Mouse (Mus musculus) brain, embryonic 14.5 days (tissue): ENCODE data around the gene Pfkm.

Experiments used
- CTCF ChIP-seq: fragments of 200-500 bp; IDR thresholded peaks from 2 replicates; pipeline ENCODE4 v1.5.1; 2012; ENCODE audit warnings: inconsistent platforms, mild to moderate bottlenecking, moderate library complexity, borderline replicate concordance; ENCODE audit not compliant: insufficient read depth, insufficient read length; ENCODE audit errors: extremely low read depth
- POLR2A ChIP-seq: fragments of 200-500 bp; IDR thresholded peaks from 2 replicates; pipeline ENCODE4 v1.6.1; 2012; ENCODE audit warnings: mild to moderate bottlenecking, inconsistent platforms, borderline replicate concordance; ENCODE audit not compliant: poor library complexity, insufficient read depth, insufficient read length, severe bottlenecking; ENCODE audit errors: extremely low read depth

GRCm38 (mm10) chr15:98107703-98108296 is 15.4 kb downstream of the Pfkm start:
- no peak for TF ChIP-seq CTCF
- no peak for TF ChIP-seq POLR2A
